Mouse (Mus musculus): ENCODE data around the gene Rag1. TPM values are rescaled to one million over a fixed set of nuclear protein-coding genes. Genes with fewer than 3 reads are reported as not detected.

The Rag1 gene
- polyA plus RNA-seq, 1 experiment from 2014 or later = 0.05 TPM

GRCm38 (mm10) chr2:101645841-101646240 lies 3.5 kb downstream of the Rag1 start:
- WGBS = 96% methylated on average over 1 of the region's 1 CpGs
- Histone ChIP-seq H3K36me3 (ENCODE audit: insufficient read depth, low read length) (no peaks in the 10 kb centered on the region), H3K4me3 (replicated peaks; ENCODE audit: low read depth, low read length) (no peak overlapping the region), H3K9ac (ENCODE audit: low read depth, low read length) (no peak overlapping the region), H3K4me1 (replicated peaks; ENCODE audit: insufficient read depth, low read length) (no peaks in the 10 kb centered on the region), H3K27me3 (ENCODE audit: insufficient read depth, low read length) (no peaks in the 10 kb centered on the region), H3K4me2 (ENCODE audit: low read length) (no peak overlapping the region), H3K9me3 (replicated peaks; ENCODE audit: low read length) (no peaks in the 10 kb centered on the region), H3K27ac (no peak overlapping the region)
- ATAC-seq (replicated peaks; ENCODE audit: low FRiP score, low read depth) (no peak), DNase-seq (ENCODE audit: low spot score) (no peak)
- TF ChIP-seq CTCF (IDR thresholded peaks at IDR 0.05; ENCODE audit: low read depth) = no peak

GRCm38 (mm10) chr2:101639840-101640350 lies 9.4 kb downstream of the Rag1 start:
- H3K36me3 ChIP-seq (ENCODE audit: insufficient read depth, low read length) = no peaks in the 10 kb centered on the region
- no peak for DNase-seq (ENCODE audit: low spot score)
- H3K9me3 ChIP-seq (replicated peaks; ENCODE audit: low read length) = no peaks in the 10 kb centered on the region
- WGBS = 72% methylated on average over 3 of the region's 3 CpGs
- H3K9ac ChIP-seq (ENCODE audit: low read depth, low read length) = no peak overlapping the region
- no peak overlapping the region for H3K4me3 ChIP-seq (replicated peaks; ENCODE audit: low read depth, low read length)
- H3K4me1 ChIP-seq (replicated peaks; ENCODE audit: insufficient read depth, low read length) = no peaks in the 10 kb centered on the region
- TF ChIP-seq CTCF (IDR thresholded peaks at IDR 0.05; ENCODE audit: low read depth) = no peak
- H3K27me3 ChIP-seq (ENCODE audit: insufficient read depth, low read length) = no peaks in the 10 kb centered on the region
- ATAC-seq (replicated peaks; ENCODE audit: low FRiP score, low read depth) = no peak
- no peak overlapping the region for H3K27ac ChIP-seq
- no peak overlapping the region for H3K4me2 ChIP-seq (ENCODE audit: low read length)

GRCm38 (mm10) chr2:101638979-101639839 lies 10.1 kb downstream of the Rag1 start:
- no peaks in the 10 kb centered on the region for H3K36me3 ChIP-seq (ENCODE audit: insufficient read depth, low read length)
- H3K27me3 ChIP-seq (ENCODE audit: insufficient read depth, low read length) = no peaks in the 10 kb centered on the region
- no peak overlapping the region for H3K27ac ChIP-seq
- H3K9me3 ChIP-seq (replicated peaks; ENCODE audit: low read length) = no peaks in the 10 kb centered on the region
- WGBS = 30% methylated on average over 7 of the region's 7 CpGs
- no peak for ATAC-seq (replicated peaks; ENCODE audit: low FRiP score, low read depth)
- H3K4me2 ChIP-seq (ENCODE audit: low read length) = no peak overlapping the region
- no peaks in the 10 kb centered on the region for H3K4me1 ChIP-seq (replicated peaks; ENCODE audit: insufficient read depth, low read length)
- no peak for DNase-seq (ENCODE audit: low spot score)
- TF ChIP-seq CTCF (IDR thresholded peaks at IDR 0.05; ENCODE audit: low read depth) = no peak
- no peak overlapping the region for H3K4me3 ChIP-seq (replicated peaks; ENCODE audit: low read depth, low read length)
- H3K9ac ChIP-seq (ENCODE audit: low read depth, low read length) = no peak overlapping the region

- Histone ChIP-seq H3K9me3 (replicated peaks; ENCODE audit: low read length) (no peaks in the 10 kb centered on the region), H3K9ac (ENCODE audit: low read depth, low read length) (peak overlapping the region; percentile 64), H3K4me3 (replicated peaks; ENCODE audit: low read depth, low read length) (peak overlapping the region; percentile 81), H3K27me3 (ENCODE audit: insufficient read depth, low read length) (no peaks in the 10 kb centered on the region), H3K4me2 (ENCODE audit: low read length) (peak overlapping the region; percentile 67), H3K27ac (peak overlapping the region; percentile 85), H3K36me3 (ENCODE audit: insufficient read depth, low read length) (no peaks in the 10 kb centered on the region), H3K4me1 (replicated peaks; ENCODE audit: insufficient read depth, low read length) (no peaks in the 10 kb centered on the region)
- DNase-seq (ENCODE audit: low spot score) = peak; percentile 98
- no peak for TF ChIP-seq CTCF (IDR thresholded peaks at IDR 0.05; ENCODE audit: low read depth)
- peak; percentile 99 for ATAC-seq (replicated peaks; ENCODE audit: low FRiP score, low read depth)
- WGBS = 1% methylated on average over 31 of the region's 31 CpGs
These were observed 20.7 kb downstream of the Rag1 start for GRCm38 (mm10) chr2:101628297-101629236.

DNA sequence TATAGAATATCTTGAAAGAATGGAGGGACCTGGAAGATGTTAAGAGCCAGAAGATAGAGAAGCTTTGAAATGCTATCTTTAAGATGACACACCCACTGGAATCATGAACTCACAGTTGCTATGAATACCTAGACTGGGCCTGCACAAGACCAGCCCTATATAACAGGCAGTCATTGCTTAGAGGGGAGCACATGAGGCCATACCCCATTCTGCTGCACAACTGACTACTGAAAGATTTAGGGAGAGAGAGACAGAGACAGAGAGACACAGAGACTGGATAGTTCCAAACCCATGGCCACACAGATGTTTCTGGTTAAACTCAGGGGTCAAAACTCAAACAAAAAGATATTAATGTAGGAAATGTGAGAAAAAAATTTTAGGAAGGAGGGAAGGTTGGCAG lies 22.1 kb downstream of the Rag1 start:
- H3K27me3 ChIP-seq (ENCODE audit: insufficient read depth, low read length) = no peaks in the 10 kb centered on the region
- DNase-seq (ENCODE audit: low spot score) = no peak
- no peak for TF ChIP-seq CTCF (IDR thresholded peaks at IDR 0.05; ENCODE audit: low read depth)
- no peak overlapping the region for H3K4me3 ChIP-seq (replicated peaks; ENCODE audit: low read depth, low read length)
- no peak for ATAC-seq (replicated peaks; ENCODE audit: low FRiP score, low read depth)
- H3K9ac ChIP-seq (ENCODE audit: low read depth, low read length) = no peak overlapping the region
- no peak overlapping the region for H3K4me2 ChIP-seq (ENCODE audit: low read length)
- no peak overlapping the region for H3K27ac ChIP-seq
- no peaks in the 10 kb centered on the region for H3K36me3 ChIP-seq (ENCODE audit: insufficient read depth, low read length)
- no peaks in the 10 kb centered on the region for H3K4me1 ChIP-seq (replicated peaks; ENCODE audit: insufficient read depth, low read length)
- no peaks in the 10 kb centered on the region for H3K9me3 ChIP-seq (replicated peaks; ENCODE audit: low read length)

DNA sequence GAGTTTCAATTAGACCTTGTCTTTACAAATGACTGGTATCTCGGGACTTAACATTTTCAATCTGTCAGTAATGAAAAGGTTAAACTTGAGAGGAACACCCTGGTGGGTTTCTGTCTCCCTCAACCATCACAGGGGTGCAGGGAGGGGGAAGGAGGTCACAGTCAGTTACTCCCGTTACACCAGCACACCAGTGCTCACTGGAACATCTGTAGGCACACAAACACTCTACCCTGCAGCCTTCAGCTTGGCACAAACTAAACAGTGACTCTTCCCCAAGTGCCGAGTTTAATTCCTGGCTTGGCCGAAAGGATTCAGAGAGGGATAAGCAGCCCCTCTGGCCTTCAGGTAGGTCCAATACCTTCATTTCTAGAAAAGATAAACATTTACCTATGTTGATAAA lies 24.8 kb downstream of the Rag1 start, which contains the start of gene Rag2:
TSS of gene Rag2 (plus strand) at position 193 of the 400 bp plus-strand sequence.
- Histone ChIP-seq H3K4me3 (replicated peaks; ENCODE audit: low read depth, low read length) (no peak within 1 kb of the TSS), H3K4me2 (ENCODE audit: low read length) (no peak within 1 kb of the TSS), H3K36me3 (ENCODE audit: insufficient read depth, low read length) (no peaks in the 10 kb centered on the region), H3K4me1 (replicated peaks; ENCODE audit: insufficient read depth, low read length) (no peaks in the 10 kb centered on the region), H3K27ac (no peak within 1 kb of the TSS), H3K9me3 (replicated peaks; ENCODE audit: low read length) (no peaks in the 10 kb centered on the region), H3K27me3 (ENCODE audit: insufficient read depth, low read length) (no peaks in the 10 kb centered on the region), H3K9ac (ENCODE audit: low read depth, low read length) (no peak within 1 kb of the TSS)
- no peak for TF ChIP-seq CTCF (IDR thresholded peaks at IDR 0.05; ENCODE audit: low read depth)
- DNase-seq (ENCODE audit: low spot score) (no peak), ATAC-seq (replicated peaks; ENCODE audit: low FRiP score, low read depth) (no peak)
- WGBS = 44% methylated on average over 4 of the region's 4 CpGs

All from kidney, postnatal 0 days (tissue).